Mouse (Mus musculus) neutrophil, adult 5-6 weeks (primary cell): Measurements from ENCODE around the gene Sv2a. TPM values are rescaled to one million over a fixed set of nuclear protein-coding genes. Genes with fewer than 3 reads are reported as not detected.

ENCODE experiments used
- ATAC-seq: fragments of 151-379, 151-347 bp; 2 replicates; pipeline ENCODE4 v1.8.0; 2017; ENCODE audit warnings: mild to moderate bottlenecking, moderate TSS enrichment; ENCODE audit not compliant: insufficient number of reproducible peaks, poor library complexity, low FRiP score, severe bottlenecking; ENCODE audit errors: extremely low read depth
- total RNA-seq: library from RNA; stranded (forward); fragments of 200-1000 nt; gene quantifications from 2 replicates; pipeline ENCODE4 v1.2.3, GENCODE M21; 2017

Gene Sv2a
- total RNA-seq, 1 experiment from 2014 or later, result 0.81 TPM

- ATAC-seq, result no peak
Measured at GRCm38 (mm10) chr3:96237335-96237903, 56.5 kb downstream of the Sv2a start.

GRCm38 (mm10) chr3:96237904-96238511, 57.1 kb downstream of the Sv2a start:
- no peak for ATAC-seq

- peak; percentile 80 for ATAC-seq
Measured at GRCm38 (mm10) chr3:96238954-96239793, 58.2 kb downstream of the Sv2a start, which contains the start of gene Hist2h3c2. Hist2h3c2 (minus strand) TSS chr3:96239127.

- peak; percentile 77 for ATAC-seq
Measured at GRCm38 (mm10) chr3:96239949-96240798, 59.2 kb downstream of the Sv2a start, which contains the start of gene Hist2h2aa2. Hist2h2aa2 (minus strand) TSS chr3:96240276.

- ATAC-seq, result no peak
Measured at GRCm38 (mm10) chr3:96240799-96241197, 59.8 kb downstream of the Sv2a start.

- no peak for ATAC-seq
Measured at GRCm38 (mm10) chr3:96243921-96244572, 63.1 kb downstream of the Sv2a start.

Other genes with a start within 250 kb of the Sv2a start
- gene Plekho1, start 185.2 kb upstream of the Sv2a start, total RNA-seq, result 153 and 166 TPM in 2 replicates
- 8.4 and 9.7 TPM in 2 replicates for gene Vps45, start 122.7 kb upstream of the Sv2a start, total RNA-seq
- gene Otud7b, start 76.6 kb upstream of the Sv2a start, total RNA-seq, result 47.3 and 48.0 TPM in 2 replicates
- 2.4 and 3.4 TPM in 2 replicates for gene Mtmr11, start 19.1 kb upstream of the Sv2a start, total RNA-seq
- 17.8 and 18.5 TPM in 2 replicates for gene Sf3b4, start 8.8 kb upstream of the Sv2a start, total RNA-seq
- 9.8 and 11.5 TPM in 2 replicates for gene Bola1, start 38.6 kb downstream of the Sv2a start, total RNA-seq
- 10.6 and 11.1 TPM in 2 replicates for gene Hist2h2ab, start 38.7 kb downstream of the Sv2a start, total RNA-seq
- 316 and 362 TPM in 2 replicates for gene Hist2h2ac, start 39.7 kb downstream of the Sv2a start, total RNA-seq
- gene Hist2h2be, start 40.0 kb downstream of the Sv2a start, total RNA-seq, result 18.0 and 21.3 TPM in 2 replicates
- 4.4 and 5.5 TPM in 2 replicates for gene Hist2h3c2, start 58.0 kb downstream of the Sv2a start, total RNA-seq
- gene Hist2h2aa2, start 59.1 kb downstream of the Sv2a start, total RNA-seq, result 972 and 1,072 TPM in 2 replicates
- gene Hist2h2aa1, start 64.3 kb downstream of the Sv2a start, total RNA-seq, result 465 and 524 TPM in 2 replicates
- not detected in 2 replicates for gene Hist2h3c1, start 65.5 kb downstream of the Sv2a start, total RNA-seq
- 51.9 and 61.8 TPM in 2 replicates for gene Hist2h4, start 82.2 kb downstream of the Sv2a start, total RNA-seq
- 18.0 and 33.1 TPM in 2 replicates for gene Hist2h3b, start 87.5 kb downstream of the Sv2a start, total RNA-seq
- 290 and 294 TPM in 2 replicates for gene Hist2h2bb, start 88.6 kb downstream of the Sv2a start, total RNA-seq
- 3.7 and 4.9 TPM in 2 replicates for gene Fcgr1, start 112.8 kb downstream of the Sv2a start, total RNA-seq